Mouse (Mus musculus): ENCODE measurements around the gene Il15ra.

Il15ra gene

DNA sequence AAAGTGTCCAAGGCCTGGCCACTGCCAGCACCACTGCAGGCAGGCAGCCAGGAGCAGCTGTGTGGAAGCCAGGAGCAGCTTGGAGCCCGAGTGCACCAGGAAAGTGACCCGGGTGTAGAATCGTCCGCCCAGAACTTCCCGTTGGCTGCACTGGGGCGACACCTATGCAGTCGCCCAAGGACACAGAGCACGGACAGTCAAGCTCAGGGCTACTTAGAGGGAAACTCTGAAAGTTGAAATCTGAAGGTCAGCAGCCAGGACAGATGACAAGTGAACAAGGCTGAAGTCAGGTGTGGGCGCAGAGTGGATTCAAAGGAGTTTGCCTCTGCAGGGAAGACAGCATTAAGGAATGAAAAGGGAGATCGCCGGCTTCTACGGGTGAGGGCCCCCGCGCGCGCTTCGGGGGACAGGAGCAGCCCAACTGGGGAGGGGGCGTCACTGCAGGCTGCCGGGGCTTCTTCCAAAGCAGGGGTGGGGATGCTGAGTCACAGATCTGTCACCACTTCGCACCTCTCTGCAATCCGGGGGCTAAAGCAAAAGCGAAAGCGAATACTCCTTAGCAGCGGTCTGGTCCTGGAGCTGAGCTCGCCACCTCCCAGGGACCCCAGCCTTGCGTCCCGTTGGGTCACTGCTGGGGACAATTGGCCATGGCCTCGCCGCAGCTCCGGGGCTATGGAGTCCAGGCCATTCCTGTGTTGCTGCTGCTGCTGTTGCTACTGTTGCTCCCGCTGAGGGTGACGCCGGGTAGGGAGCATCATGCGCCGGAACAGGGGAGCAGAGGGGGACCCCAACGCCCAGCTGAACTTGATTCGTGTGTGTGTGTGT, at the start of gene Il15ra:
Il15ra (plus strand) TSS at position 90 of the 825 bp plus-strand sequence.
- peak; percentile 66 for DNase-seq

DNA sequence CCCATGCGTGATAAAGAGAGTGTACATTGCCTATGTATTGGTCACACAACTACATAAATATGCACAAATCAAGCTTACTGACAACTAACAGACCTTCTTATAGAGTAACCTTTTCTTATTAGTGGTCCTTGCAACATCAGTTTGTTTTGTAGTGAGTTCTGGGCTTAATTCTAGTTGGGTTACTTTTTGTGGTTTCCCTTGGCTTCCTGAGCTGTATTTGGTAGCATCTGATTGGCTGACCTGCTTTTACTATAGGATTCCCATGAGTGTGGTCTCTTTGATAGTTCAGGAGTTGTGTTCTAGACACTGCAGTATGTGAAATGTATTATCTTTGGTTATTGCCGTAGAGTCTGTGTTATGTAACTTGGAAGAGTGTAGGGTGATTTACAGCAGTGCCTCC, 47.5 kb upstream of the Il15ra start:
- DNase-seq = no peak

DNA sequence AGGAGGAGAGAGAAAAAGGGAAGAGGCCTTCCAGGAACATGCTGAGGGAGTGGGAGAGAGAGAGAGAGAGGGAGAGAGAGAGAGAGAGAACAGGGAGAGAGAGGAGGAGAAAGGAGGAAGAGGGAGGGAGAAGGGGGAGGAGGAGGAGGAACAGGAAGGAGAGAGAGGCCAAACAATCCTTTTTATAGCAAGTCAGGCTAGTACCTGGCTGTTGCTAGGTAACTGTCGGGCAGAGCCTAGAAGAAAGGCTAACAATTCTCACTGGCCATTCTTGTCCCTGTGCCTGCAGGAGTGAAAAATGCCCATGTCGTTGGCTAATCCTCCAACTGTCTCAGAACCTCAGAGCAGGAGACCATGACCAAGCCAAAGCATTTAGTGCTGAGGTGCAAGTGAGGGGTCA, 45.8 kb upstream of the Il15ra start:
- DNase-seq = no peak

DNA sequence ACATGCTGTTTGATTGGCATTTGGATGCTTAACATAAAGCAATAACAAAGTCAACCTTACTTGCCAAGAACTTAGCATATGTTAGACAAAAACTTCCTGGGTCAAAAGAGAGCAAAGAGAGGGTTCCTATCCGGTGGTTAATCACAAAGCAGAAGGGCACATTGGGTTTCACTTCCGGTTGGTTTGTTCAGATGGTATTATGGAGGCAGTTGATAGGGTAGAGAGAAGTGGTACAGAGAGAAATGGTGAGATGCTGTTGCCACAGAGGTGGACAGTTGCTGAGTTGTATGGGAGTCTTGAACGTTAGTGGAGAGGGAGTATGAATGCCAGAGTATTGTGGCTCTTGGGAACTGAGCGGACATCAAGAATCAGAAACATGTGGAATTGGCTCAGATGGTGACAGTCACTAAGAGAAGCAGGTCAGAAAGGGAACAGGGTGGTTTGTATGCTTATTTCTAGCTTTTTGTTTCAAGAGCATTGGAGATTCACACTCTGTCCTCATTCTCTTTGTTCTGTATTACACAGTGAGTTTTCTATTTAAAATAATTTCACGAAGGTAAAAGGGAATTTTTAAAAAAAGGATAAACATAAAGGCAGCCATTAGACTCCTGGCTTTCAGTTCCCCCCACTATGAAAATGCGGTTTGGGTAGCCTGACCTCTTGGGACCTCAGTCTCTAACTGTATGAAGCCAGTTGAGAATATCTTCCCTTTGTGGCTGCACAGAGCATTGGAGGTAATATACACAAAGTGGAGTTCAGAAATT, 42.8 kb upstream of the Il15ra start:
- no peak for DNase-seq

DNA sequence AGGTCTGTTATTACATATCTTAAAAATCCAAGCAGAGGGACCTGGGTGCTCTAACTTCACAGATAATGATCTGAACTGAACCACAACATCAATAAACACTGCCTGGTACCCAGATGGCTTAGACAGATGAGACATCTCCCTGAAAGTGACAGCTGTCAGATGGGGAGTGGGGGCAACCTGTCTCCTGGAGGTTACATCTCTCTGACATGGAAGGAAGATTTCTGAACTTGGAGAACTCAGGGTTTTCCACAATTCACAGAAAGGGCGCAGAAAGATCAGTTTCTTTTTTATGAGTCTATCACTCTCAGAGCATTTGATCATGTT, 42.2 kb upstream of the Il15ra start:
- no peak for DNase-seq

DNA sequence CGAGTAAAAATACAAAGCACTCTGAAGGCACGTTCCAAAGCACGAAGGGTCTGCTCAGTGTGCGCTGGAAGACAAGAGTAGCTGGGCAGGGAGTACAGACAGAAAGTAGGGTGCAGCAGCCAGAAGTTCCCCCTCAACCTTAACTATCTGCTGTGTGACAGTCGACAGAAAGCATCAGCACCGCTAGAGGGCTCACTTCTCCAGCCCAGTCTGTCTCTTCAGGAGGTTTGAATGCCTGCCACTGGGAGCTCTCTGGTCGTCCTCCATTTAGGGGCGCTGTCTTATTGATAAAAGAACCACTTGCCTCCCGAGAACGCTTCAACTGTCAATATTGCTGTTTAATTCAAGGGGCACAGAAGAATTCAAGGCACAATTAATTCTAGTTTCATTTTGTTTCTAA, 41.1 kb upstream of the Il15ra start:
- DNase-seq = peak; percentile 86

DNA sequence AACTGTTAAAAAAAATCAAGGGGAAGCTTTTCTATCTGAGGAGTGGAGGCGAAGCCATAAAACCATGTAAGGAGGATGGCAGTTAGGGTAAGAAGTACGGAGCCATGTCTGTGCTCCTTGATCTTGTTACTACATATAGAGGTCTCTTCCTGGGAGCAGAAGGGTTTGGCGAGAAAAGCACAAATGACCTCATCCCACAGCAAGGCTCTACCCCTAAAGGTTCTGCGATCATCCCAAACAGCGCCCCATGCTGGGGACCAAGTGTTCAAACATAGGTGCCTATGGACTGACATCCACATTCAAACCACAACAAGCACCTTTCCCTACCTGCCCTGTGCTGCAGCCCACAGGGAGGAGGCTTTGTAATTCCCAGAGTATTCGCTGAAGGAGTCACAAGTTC, 40.7 kb upstream of the Il15ra start:
- peak; percentile 33 for DNase-seq

DNA sequence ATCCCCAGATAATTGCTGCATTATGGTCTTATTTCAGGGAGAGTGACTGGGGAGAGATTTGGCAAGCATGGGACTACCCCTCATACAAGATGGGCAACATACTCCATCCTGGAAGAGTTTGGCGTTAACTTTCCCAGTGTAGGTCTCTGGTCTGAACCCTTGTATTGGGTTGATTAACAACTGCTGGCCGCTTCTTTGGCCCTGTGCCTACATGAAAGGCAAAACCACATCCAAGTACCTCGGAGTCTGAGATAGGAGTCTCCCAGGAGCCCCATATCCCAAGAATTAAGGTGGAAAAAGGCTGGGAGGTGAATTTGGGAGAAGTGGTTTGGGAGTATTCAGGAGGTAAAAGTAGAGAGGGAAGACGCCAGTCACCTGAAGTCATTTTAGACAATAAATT, 40.3 kb upstream of the Il15ra start:
- no peak for DNase-seq

DNA sequence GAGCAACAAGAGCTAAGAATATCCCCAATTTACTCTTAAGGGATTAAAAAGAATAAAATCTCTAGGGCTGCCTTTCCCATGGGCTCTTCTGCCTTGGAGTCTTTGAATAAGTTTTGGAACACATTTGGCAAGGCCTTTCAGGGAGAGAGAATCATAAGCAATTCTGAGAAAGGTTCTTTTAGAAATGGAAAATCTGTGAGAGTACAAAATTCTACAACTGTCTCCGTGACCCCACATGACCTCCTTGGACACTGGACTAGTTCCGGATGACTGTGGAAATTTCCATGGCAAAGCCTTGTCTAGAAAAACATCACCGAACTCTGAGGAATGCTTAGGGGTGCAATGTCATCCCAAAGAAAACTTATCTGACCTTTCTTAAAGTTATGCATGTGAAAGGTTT, 39.8 kb upstream of the Il15ra start:
- DNase-seq = no peak

DNA sequence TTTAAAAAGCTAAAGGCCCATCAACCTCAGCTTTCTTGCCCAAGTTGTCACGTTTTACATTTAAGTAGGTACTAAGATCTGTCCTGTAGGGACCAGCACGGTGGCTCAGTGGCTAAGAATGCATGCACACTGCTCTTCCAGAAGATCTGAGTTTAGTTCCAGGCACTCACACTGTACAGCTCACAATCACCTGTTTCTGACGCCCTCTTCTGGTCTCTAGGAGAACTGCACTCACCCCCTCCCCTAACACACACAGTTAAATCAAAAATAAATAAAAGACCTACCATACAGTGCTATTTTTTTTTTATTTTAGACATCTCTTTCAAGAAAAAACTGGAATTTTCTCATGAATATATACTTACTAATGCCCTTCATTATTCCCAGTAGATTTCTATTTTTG, 32.9 kb upstream of the Il15ra start:
- DNase-seq = no peak

DNA sequence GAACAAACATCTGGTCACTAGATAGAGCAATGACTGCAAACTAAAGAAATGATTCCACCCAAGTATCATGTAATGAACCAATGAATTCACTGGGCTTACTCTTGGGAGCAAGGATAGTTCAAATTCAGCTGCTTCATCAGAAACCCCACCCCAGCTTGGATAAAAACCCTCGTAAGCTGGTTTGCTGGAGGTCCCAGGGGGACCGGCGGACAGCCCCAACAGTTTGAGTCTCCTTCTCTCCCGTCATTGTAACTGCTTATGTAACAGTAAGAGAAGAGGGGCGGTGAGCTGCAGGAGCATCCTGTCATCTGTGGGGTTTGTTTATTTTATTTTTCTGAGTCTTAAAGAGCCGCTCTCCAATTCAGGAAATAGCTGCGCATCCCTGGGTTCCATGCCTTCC, 25.5 kb upstream of the Il15ra start:
- no peak for DNase-seq

DNA sequence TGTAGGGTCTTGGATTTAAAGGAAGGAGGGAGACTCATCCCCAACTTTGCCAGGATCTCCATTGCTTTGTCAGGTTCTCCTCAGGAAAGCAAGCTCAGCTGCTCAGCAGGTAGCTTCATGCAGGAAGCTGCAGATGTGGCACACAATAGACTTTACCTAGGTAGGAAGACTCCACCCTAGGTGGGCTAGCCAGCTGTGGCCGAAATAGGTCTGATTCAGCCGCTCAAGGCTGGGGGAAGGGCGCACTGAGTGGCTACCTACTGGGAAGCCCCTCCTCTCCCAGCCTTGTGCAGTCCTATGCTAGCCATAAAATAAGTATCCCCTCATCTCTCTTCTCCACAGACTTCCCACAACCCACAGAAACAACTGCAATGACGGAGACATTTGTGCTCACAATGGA, 22.4 kb upstream of the Il15ra start:
- DNase-seq = no peak

DNA sequence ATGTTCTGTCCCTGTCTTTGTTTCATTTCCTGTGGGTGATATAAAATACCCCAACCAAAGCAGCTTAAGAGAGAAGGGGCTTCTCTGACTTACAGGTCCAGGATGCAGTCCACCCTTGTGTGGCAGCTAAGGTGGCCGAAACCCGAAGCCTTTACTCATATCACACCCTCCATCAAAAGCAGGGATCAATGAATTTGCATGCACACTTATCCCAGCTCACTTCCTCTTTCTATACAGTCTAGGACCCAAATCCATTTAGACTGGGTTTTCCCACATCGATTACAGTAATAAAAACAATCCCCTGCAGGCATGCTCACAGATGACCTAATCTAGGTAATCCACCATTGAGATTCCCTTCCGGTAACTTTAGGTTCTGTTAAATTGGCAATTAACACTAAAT, 18.6 kb upstream of the Il15ra start:
- DNase-seq = no peak

DNA sequence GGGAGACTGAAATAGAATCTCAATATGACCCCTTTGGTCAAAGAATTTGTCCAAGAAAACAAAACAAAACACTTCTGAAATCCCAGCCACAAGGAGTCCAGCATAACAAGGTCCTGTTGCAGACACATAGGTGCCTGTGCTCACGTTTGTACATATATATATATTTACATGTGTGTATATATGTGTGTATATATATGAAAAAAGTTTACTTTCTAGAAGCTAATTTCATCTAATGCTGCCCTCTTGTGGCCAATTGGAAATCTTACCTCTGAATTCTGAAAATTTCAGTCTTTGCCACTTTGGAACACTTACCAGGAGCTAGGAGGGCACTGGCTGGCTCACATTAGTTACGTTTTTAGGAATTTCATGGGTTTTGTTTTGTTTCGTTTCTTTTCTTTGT, 17.7 kb upstream of the Il15ra start:
- peak; percentile 40 for DNase-seq

DNA sequence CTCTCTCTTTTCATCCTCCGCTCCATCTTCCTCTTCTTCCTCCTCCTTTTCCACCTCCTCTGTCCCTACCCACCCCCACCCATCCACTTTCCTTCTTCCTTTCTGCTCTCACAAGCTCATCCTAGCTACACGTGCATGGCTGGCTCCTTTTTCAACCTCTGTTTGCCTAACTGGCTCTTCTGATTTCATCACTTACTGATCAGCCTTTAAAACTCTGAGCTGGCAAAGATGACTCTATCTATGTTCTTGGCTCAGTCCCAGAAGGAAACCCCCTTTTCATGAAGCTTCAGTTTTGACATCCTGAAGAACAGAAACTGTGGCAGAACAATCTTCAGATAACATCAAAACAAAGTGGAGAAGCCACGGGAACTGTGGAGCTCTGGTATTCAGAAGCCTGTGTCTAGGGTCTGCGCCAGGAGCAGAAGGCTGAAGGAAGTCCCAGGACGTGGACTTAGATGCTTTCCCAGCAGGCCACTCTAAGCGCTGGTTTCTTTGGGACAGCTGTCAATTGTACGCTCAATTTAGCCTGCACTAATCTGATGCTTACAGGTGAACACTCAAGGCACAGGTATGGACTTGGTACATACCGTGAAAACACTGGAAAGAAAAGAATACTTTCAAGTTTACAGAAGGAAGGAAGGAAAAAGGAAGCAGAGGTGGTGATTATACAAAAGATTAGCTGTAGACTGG, 14.7 kb upstream of the Il15ra start:
- no peak for DNase-seq

DNA sequence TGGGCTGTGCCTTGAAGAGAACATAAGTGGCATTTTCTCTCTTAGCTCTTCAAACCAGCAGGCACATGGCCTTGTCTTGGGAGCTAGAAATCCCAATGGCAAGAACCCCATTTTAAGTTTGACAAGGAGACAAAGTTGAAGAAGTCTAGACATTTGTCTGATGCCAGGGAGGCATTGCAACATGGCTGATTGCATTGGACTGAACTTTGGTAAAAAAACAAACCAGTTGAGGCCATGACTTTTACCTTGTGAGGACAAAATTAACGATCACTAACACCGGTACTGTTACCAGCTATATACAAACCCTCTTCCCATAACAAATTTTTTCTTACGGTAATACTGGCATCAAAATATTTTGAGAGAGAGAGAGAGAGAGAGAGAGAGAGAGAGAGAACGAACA, 11.7 kb upstream of the Il15ra start:
- DNase-seq = no peak

DNA sequence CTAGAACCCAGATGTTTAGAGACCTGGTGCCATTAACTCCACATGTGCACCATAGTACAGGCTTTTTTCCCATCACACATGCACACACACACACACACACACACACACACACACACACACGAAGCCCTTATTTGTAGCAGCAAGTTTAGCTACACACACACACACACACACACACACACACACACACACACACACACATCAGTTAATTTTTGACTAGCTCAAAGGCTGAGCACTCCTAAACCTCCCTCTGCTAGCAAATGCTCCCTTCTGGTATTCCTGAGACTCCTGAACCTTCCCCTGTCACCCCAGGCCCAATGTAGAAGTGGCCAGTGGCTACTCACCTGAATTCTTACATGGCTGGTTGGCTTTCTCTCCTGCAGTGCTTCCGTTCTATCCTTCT, 11.0 kb upstream of the Il15ra start:
- no peak for DNase-seq

DNA sequence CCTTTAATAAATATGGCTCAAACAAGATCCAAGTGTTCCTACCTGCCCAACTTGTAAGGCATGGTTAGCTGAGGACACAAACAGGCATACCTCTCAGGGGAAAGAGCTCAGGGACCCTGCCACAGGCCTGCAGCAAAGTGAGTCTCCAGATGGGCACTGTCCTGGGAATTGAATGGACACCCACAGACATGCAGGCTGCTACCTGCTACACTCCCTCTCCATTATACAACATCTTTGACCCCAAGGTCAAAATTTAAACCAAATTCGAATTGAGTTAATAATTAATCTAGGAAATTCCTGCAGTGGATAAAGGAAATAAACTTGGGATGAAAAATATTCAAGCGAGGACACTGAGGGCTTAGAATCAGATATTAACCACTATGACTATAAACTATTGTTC, 9.2 kb upstream of the Il15ra start:
- DNase-seq = no peak

DNA sequence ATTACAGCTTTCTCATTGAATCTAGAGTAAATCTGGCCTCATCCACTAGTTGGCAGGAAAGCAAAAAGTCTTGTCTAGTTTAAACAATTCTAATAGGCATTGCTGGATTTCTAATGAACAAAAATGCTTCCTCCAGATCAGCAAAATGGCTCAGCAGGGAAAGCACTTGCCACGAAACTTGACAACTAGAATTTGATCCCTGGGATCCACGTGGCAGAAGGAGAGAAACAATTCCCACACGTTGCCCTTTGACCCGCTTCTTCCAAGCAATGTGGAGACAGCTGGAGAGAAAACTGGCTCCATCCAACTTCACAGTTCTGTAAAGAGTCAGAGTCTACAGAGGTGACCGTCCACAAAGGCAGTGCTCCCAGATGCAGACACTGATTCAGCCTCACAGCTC, 6.1 kb upstream of the Il15ra start:
- no peak for DNase-seq

DNA sequence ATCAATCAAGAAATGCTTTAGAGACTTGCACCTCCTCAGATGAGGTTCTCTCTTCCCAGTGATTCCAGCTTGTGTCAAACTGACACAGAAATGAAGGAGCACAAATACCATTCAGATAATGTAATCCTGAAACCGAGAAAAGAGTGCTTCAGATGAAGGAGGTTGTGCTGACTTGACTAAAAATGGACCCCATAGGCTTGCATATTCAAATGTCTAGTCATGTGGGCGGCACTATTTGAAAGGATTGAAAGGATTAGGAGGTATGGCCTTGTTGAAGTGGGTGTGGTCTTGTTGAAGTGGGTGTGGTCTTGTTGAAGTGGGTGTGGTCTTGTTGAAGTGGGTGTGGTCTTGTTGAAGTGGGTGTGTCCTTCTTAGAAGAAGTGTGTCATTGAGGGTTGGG, 5.2 kb upstream of the Il15ra start:
- no peak for DNase-seq

DNA sequence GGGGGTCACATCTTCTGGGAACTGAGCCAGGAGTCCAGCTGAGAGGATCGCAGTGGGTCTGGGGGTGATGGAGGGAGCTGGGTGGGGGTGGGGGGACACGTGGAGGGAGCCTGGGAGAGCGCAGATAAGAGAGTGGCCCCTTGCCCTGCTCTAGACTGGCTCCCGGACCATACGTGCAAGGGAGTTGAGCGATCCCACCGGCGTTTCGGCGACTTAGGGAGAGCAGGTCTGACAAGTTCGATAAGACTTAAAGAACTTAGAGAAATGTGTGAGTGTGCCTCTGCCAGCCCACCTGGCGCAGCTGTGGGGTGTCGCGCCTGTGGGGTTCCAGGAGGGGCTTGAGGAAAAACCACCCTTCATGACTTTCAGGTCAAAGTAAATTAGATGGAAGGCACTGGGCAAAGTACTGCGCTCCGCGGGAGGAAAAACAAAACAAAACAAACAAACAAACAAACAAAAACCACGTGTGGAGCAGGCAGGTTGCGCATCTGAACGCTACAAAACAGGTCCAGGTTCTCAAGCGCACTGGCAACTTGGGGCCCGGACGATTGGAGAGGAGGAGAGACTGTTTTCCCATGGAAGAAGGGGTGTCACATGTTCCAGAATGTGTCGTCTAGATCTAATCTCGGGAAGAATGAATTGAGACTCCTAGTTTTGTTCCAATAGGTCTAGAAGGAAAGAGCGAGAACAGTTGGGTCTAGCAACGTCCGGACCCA, 1.1 kb downstream of the Il15ra start:
- peak; percentile 7 for DNase-seq

DNA sequence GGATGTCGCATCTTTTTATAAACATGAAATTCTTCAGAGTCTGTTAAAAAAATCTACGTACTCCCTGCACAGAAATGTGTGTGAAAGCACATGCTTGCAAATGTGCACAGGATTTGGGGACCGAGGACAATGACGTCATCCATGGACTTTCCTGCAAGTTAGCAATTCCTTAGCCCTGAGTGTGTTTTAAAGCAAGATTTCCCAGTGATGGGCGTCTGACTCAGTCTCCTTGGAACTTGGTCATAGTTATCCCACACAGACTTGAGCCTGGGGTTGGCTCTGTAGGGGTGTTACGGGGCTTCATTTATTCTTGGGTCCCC, 1.6 kb downstream of the Il15ra start:
- DNase-seq = no peak

DNA sequence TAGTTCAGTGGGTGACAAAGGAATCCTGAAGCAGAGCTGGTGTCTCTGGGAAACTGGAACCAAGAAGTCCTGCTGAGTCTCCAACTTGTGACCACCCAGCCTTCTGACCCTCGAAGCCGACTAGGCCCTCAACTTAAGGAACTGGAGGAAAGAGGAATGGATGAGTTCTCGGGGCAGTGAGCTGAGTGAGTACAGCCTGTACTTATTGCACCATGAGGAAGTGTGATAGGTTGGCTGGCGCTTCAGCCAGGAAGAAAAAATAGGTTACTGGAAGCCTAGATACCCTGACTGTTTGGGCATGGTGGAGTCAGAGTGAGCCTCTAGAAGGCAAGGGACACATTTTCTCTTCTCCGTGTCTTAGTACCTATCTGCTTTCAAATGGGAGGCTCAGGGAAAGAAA, 3.4 kb downstream of the Il15ra start:
- no peak for DNase-seq

DNA sequence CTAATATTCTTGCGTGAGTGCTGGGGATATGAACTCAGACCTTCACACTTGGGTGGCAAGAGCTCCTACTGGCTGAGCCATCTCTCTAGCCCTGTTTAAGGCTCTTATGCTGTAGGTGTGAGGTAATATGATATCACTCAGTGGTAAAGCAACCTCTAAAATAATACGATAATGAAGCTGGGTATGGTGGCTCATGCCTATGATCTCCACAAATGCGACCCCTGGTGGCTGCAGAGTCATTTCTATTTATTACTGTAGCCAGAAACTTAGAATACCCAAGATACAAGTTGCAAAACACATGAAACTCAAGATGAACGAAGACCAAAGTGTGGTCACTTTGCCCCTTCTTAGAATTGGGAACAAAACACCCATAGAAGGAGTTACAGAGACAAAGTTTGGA, 5.0 kb downstream of the Il15ra start:
- peak; percentile 34 for DNase-seq
